Mouse (Mus musculus) liver, postnatal 0 days (tissue): ENCODE measurements around the gene Galnt18.

Experiments used
- CTCF ChIP-seq: sonication (generic); IDR thresholded peaks from 2 replicates; pipeline ENCODE4 v1.5.1; 2016; ENCODE audit warnings: antibody characterized with exemption, low read depth
- EP300 ChIP-seq: IDR thresholded peaks from 2 replicates; pipeline ENCODE4 v1.6.1; 2016; ENCODE audit warnings: antibody characterized with exemption, low read depth, mild to moderate bottlenecking

- TF ChIP-seq EP300 (no peak), CTCF (no peak)
Measured at GRCm38 (mm10) chr7:111545614-111546013, 234.2 kb downstream of the Galnt18 start.
